Mouse (Mus musculus) cerebellum, adult (tissue): ENCODE measurements around the gene Trim69.

Source experiments
- ATAC-seq: cut with Nextera tagmentation; 2 replicates; pipeline ENCODE4 v1.9.2; 2017; ENCODE audit warnings: mild to moderate bottlenecking, moderate library complexity, mixed read lengths; ENCODE audit not compliant: insufficient number of reproducible peaks, low FRiP score, low TSS enrichment

Gene Trim69

GRCm38 (mm10) chr2:122152850-122153249, 7.7 kb upstream of the Trim69 start:
- no peak for ATAC-seq

GRCm38 (mm10) chr2:122153681-122154365, 6.7 kb upstream of the Trim69 start:
- ATAC-seq: no peak

- ATAC-seq: no peak
These were observed 6.0 kb upstream of the Trim69 start for GRCm38 (mm10) chr2:122154479-122154878.

- ATAC-seq: no peak
These were observed 5.2 kb upstream of the Trim69 start for GRCm38 (mm10) chr2:122155292-122155691.

GRCm38 (mm10) chr2:122156051-122156700, 4.3 kb upstream of the Trim69 start:
- ATAC-seq: no peak

DNA sequence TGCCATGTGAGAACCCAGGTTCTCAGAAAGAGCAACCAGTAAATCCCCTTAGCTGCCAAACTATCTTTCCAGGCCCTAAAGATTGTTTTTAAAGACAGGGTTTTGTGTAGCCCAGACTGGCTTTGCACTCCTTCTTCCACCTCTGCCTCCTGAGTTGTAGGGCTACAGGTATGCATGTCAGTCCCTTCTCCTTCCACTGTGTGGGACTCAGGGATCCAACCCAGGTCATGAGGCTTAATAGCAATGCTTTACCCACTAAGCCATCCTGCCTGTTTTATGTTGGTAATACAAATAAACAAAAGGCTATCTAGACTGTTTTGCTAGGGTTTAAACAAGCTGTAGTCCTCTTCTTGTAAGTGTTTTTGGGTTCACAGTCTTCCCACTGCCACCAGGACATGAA, 2.9 kb upstream of the Trim69 start:
- ATAC-seq: no peak

DNA sequence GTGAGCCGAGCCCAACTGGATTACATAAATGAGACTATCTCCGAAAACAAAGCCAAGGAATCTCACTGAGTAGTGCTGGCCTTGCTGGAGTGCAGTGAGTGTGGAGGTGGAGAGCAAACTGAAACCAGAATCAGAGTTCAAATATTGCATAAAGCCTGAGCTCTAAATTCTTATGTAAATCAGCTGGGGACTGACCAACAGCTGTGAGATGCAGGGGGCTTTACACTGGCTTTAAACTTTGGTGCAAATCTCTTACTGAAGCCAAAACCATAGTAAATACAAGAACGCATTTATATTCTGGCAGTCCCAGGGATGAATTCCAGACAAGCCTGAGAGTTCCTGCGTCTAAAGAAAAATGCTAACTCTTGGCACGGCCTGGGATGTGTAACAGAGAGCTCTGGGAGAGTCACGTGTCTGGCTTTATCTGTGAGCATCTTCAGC, 2.1 kb upstream of the Trim69 start:
- no peak for ATAC-seq

DNA sequence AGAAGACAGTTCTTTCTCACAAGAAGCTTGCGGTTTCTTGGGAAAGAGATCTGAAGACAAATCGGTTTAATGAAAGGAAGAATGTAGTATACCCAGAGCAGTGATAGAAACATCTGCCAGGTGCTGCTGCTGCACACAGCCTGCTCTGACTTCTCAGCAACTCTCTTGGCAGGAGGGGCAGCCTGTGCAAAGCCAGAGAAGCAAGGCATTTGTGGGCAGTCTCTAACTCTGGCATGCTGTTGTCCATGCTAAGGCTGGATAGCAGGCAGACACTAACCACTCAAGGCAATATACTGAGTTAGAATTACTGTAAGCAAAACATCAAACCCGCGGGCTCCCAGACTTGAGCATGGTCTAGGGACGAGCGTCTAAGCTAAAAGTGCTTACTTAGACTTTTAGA, 833 bp upstream of the Trim69 start:
- no peak for ATAC-seq

- ATAC-seq: no peak
These were observed 1.0 kb downstream of the Trim69 start for GRCm38 (mm10) chr2:122161542-122161941.

- no peak for ATAC-seq
These were observed 2.0 kb downstream of the Trim69 start for GRCm38 (mm10) chr2:122162529-122162928.

- no peak for ATAC-seq
These were observed 3.1 kb downstream of the Trim69 start for GRCm38 (mm10) chr2:122163430-122164195.

DNA sequence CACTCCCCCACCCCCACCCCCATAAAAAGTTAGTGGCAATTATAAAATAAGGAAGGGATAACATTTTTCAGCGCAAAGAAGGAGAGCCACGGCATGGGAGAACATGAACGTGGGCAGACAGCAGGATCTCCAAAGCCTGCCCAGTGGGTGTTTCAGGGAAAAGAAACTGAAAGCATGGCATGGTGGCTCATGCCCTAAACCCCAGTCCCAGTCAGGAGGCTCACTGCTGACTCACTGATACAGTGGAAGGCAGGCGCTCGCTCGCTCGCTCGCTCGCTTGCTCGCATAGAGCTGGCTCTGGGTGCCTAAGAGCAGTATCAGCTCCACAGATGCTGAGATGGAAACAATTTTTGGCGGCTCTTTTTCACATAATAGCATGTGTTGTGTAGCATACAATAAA, 3.8 kb downstream of the Trim69 start:
- no peak for ATAC-seq

GRCm38 (mm10) chr2:122171292-122171691, 10.8 kb downstream of the Trim69 start:
- no peak for ATAC-seq

- no peak for ATAC-seq
These were observed 11.7 kb downstream of the Trim69 start for GRCm38 (mm10) chr2:122172188-122172587.

DNA sequence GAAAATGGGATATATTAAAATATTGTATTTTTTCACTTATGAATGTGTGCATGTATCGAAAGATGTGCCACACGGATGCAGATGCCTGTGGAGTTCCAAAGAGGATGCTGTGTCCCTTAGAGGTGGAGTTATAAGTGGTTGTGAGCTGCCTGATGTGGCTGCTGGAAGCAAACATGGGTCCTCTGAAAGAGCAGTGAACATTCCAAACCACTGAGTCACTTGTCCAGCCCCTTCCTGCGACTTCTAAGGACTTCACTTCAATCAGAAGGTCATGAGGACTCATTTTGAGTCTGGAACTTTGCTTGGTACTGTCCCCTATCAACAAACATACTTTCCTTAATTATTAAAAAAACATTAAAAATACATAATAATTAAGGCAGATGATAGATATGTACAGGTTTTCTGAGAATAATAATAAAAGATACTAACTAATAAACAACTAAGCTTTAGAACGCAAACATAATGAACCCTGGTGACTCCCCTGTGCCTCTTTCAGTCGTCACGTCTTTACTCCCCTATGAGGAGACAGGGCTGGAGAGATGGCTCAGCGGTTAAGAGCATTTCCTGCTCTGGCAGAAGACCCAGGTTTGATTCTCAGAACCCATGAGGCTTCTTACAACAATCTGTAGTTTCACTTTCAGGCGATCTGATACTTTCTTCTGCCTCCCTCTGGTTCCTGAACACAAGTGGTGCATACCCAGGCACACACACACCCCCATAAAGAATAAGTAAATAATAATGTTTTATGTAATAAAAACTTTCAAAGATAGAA, 19.7 kb downstream of the Trim69 start:
- no peak for ATAC-seq

DNA sequence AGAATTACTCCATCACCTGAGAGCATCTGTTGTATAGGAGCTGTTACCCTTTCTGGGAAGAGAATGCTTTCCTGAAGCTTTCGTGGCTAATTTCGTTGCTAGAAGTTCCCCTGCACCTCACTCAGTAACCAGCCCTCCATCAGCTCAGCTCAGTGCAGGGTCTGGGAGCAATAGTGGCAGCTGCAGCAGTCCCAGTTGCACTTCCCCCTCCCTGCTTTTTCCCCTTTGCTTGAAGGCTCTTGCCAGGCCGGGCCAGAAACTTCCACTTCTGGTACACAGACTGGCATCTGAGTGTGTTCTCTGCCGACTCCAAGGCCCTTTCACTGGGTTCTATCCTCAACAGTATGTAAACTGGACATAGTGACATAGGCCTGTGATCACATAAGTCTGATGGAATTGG, 24.6 kb downstream of the Trim69 start:
- ATAC-seq: no peak

GRCm38 (mm10) chr2:122186106-122186505, 25.6 kb downstream of the Trim69 start, which contains the start of the genes Patl2 and Terb2:
Gene Patl2 (minus strand): TSS chr2:122186189.
Gene Terb2 (plus strand): TSS chr2:122186272.
- ATAC-seq: no peak

- no peak for ATAC-seq
These were observed 26.3 kb downstream of the Trim69 start for GRCm38 (mm10) chr2:122186751-122187150.

DNA sequence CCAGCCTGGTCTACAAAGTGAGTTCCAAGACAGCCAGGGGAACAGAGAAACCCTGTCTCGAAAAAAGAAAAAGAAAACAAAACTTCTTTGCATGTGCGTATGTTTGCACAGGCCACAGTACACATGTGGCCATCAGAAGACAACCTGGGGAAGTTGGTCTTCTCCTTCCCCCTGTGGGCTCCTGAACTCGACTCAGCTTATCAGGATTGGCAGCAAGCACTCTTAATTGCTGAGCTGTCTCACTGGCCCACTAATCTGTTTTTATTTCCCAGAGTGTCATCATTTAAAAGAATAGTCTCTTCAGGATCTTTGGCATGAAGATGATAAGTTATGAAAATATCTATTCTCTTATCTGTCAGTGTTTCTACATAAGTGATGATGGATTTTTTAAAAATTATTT, 31.3 kb downstream of the Trim69 start:
- no peak for ATAC-seq

DNA sequence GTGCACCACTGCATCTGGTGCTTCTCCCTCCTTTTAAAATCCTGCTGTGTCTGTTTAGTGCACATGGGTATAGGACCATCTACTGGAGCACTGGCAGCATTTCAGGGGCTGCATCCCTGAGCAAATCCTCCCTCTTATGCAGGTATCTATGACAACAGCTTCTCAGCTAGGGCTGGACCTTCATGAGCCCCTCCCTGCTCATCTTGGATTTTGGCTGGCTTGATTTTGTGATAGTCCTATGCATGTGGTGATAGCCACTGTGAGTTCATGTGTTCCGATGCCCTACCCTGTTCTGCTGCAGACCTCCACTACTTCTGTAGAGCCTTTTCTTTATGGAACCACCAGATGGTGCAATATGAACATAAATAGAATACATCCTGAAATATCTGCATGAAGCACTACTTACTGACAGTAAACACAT, 34.0 kb downstream of the Trim69 start:
- peak; percentile 75 for ATAC-seq
